Mouse (Mus musculus) bone marrow macrophage, adult 2 months (primary cell): ENCODE results near the gene Ccdc63.

Source experiments
- CTCF ChIP-seq: IDR thresholded peaks from 2 replicates; pipeline ENCODE4 v1.5.1; 2012; ENCODE audit warnings: low read depth, mild to moderate bottlenecking, low read length, moderate library complexity
- POLR2A ChIP-seq: IDR thresholded peaks from 2 replicates; pipeline ENCODE4 v1.6.1; 2012; ENCODE audit warnings: mild to moderate bottlenecking, low read depth, low read length, borderline replicate concordance

DNA sequence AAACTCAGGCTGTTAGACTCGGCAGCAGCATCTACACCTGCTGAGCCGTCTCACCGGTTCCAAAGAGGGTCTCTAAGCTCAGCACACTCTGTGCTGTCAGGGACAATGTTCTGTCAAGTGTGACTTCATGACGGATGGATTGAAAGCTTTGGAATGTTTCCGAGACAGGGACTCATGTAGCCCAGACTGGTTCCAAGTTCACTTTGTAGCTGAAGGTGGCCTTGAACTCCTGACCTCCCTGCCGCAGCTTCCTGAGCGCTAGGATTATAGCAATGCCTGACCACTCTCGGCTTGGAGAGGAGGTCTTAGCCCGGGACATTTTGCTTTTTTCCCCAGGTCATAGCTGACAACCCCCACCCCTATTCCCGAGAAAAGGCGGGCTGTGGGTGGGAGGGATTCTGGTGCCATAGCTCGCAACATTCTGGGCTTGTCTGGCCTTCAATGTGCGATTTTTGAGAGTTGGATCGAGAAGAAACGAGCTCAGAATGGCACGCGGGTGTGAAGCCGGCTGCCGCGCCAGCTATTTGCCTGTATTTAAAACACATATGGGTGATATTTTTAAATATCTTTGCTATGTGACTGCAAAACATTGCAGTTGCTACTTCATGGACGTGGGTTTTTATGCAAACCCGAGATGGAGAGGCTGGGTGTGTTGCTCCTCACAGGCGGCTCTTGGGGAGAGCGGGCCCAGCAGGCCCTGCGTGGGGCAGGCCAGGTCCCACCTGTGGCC lies 77.3 kb downstream of the Ccdc63 start:
- TF ChIP-seq CTCF (no peak), POLR2A (no peak)
